Mouse (Mus musculus) duodenum, adult 2 months (tissue): Measurements from ENCODE around the gene M1ap. TPM values are rescaled to one million over a fixed set of nuclear protein-coding genes. Genes with fewer than 3 reads are reported as not detected.

Experiments
- polyA plus RNA-seq: library from polyadenylated mRNA; depleted of rRNA; stranded (reverse); fragments of >200 nt; gene quantifications from 2 replicates; pipeline ENCODE4 v1.2.3, GENCODE M21; 2012; ENCODE audit warnings: low replicate concordance; rRNA removed

The M1ap gene
- polyA plus RNA-seq = 0.46 TPM in 1 of 2 replicates, not detected in the other

DNA sequence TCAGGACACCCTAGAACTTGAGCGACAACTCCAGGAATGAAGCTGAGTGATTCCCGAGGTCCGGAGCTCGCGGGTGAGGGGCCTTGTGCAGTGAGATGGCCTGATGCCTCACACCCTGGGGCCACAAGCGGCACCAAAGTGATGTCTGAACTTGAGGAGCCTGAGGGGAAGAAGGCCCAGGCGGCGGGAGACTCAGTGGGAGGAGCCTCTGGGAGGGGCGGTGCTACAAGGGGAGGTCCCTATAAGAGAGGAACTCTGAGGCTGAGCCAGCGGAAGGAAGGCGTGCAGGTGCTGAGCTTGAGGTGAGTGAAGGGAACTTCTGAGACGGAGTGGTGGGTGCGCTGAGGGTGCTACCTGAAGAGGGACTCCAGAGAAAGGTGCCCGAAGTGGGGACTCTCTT is at the start of gene M1ap:
Gene M1ap (plus strand): TSS at position 252 of the 400 bp plus-strand sequence.

DNA sequence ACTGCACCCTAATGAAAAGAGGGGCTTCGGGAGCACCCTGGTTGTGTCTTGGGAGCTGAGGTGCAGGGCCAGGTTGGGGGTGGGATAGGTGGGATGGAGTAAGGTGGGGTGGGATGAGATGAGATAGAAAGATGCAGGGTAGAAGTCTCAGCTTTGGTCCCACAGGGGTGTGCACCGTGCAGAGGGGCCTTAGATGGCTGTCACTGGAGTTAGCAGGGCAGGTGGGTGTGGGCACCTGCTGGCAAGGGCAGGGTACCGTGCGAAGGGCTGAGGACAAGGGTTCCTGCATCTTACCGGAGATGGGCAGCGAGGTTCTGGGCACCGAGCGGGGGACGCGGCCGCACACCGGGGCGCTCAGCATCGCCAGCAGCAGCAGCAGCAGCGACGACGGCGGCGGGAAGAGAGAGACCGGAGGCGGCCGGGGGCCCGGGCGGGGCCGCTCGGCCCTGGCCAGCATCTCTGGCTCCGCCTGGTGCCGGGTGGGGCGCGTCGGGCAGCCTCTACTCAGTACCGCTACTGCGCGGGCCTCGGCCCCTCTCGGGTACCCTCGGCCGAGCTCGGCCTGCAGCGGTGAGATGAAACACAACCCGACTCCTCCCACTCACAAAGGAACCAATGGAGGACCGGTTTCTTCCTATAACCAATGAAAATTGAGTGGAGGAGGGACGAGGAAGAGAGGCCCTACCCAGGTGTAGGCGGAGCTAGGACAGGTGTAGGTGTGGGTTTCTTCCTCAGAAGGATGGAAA is 7.4 kb upstream of the M1ap start, which contains the start of gene Sema4f:
Gene Sema4f (minus strand): TSS at position 603 of the 746 bp plus-strand sequence.

DNA sequence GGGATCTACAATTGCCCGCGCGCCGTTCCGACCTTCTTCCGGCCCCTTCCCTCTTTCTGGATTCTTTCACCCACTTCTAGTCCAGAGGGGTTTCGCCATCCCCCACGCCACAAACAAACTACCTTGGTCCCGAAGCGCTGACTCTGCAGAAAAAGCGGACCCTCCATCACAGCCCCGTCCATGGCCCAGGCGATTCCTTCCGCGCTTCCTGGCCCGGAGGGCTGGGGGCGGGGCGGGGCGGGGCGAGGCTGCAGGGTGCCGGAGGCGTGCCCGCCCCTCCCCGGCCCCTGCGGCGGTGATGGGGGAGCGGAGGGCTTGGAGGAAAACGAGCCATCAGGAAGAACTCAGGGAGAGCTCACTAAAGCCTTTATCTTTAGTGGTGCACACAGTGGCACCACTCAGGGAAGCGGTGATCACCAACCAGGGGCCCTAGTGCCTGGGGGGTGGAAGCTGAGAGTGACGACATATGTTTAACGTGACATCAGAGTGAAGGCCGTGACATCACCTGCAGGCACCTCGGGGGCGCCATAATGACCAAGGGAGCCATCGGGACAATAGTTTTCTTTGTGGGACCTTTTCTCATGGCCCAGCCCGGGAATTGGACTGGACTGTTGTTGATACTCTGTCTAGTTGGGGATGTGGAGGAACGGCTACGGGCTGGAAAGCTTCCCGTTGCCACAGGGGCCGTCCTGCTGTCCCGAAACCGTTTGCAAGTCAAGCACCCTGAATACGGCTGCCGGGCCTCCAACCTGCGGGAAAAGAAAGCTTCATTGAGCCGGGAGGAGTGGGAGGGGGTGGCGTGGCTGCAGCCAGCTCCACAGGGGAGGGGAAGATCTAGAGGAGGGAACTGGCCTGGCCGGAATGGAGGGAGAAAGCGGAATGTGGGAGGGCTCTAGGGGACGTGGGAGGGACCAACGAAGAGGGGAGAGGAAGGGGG is 86.8 kb downstream of the M1ap start, which contains the start of the genes Dok1 and Loxl3:
Gene Dok1 (minus strand): TSS at position 223 of the 937 bp plus-strand sequence.
Gene Loxl3 (plus strand): TSS at position 925 of the 937 bp plus-strand sequence.

DNA sequence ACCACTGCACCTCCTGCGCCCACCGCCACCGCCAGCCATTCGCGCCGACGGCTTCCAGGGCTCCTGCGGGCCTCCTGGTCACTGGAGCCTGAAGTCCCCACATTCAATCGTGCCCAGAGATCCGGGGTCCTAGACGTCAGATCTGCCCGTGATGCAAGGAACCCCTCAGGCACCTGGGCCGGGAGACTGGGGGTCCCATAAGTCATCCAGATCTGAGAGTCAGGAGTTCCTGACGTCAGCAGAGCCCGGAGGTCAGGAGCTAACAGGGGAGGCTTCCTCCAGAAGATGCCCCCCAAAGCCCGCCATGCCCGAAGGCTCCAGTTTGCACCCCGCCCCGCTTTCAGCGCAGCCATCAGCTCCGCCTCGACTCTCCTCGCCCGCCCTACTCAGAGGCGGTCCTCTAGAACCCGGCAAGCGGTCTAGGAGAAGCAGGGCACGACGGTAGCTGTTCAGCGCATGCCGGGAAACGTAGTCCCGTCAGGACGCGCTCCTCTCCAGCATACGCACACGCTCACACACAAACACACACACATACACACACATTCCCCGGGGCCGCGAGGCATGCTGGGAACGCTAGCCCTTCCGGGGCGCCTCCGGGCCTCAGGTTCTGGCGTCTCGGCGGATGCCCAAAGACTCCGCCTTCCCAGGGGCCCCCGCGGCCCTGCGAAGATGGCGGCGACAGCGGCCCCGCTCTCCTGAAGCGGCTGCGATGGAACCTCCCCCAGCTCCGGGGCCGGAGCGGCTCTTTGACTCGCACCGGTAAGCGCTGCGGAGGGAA is 107.6 kb downstream of the M1ap start, which contains the start of gene Aup1:
Gene Aup1 (plus strand): TSS at position 448 of the 778 bp plus-strand sequence.

DNA sequence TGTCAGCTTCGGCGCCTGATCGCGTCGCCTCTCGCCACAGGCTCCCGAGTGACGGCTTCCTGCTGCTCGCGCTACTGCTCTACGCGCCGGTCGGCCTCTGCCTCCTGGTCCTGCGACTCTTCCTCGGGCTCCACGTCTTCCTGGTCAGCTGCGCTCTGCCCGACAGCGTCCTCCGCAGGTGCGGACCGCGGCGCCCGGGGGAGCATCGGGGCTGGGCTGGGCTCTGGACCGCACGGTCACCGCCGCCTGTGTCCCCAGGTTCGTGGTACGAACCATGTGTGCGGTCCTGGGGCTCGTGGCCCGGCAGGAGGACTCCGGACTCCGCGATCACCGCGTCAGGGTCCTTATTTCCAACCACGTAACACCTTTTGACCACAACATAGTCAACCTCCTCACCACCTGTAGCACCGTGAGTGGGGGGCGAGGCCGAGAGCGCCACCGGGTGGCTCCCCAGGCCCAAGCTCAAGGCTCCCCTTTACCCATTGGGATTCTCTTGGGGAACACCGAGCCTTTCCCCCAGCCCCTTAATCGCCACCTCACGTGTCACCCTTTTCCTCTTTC is 108.2 kb downstream of the M1ap start, which contains the start of gene Htra2:
Gene Htra2 (minus strand): TSS at position 403 of the 561 bp plus-strand sequence.

DNA sequence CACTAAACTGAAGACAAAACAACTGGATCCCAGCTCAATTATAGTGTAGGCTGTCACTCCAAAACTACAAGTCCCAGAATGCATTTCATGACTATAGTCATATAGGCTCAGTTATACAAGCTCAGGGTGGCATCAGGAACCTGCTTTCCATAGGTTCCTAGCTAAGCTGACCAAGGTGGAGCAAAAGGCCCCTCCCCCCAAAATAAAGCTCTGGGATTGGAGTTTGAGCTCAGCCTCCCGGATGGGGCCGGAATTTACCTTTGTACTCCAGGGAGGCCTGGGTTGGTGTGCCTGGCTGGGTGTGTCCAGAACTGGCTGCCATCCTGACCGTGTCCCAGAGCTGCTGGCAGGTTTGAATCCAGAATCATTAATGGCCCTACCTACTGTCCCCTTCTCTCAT is 111.1 kb downstream of the M1ap start, which contains the start of gene Dqx1:
Gene Dqx1 (plus strand): TSS at position 55 of the 400 bp plus-strand sequence.

DNA sequence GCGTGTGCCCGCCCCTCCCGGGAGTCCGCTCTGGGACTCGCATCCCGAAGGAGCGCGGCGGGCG is 123.4 kb downstream of the M1ap start, which contains the start of gene Tlx2:
Gene Tlx2 (minus strand): TSS at position 47 of the 64 bp plus-strand sequence.

DNA sequence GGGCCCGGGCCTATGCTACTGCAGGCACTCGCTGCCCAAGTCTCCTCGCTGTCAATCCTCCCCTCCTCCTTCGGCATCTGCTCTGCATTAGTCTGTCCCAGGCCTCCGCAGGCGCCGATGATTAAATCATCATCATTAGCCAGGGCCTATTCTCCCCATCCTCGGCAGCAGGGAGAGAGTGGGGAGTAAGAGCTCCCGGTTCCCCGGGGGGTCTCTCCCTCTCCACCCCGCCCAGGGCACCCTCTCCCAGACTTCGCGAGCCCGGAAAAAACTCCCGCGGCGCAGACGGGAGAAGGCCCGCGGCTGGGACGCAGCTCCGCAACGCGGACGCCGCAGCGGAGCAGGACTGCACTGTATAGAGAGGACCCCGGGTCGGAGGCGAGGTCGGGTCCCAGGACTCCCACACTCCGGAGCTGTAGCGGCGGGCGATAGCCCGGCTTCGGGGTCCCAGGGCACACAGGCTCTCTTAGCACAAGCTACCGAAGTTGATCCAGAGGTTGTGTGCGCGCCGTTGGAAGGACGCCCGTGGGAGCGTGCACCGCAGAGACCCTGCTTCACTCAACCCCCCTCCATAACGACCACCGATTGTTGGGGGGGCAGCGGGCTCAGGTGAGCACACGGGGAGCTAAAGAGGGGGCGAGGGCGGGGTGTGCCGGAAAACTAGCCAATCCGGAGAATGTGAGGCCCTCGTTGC is 131.1 kb downstream of the M1ap start, which contains the start of gene Pcgf1:
Gene Pcgf1 (plus strand): TSS at position 240 of the 694 bp plus-strand sequence.

Other genes starting within 250 kb of the M1ap start
- 2.7 and 4.2 TPM in 2 replicates for gene Pole4, start 241.5 kb upstream of the M1ap start, polyA plus RNA-seq
- 2.4 and 3.1 TPM in 2 replicates for gene Hk2, start 172.4 kb upstream of the M1ap start, polyA plus RNA-seq
- gene Sema4f, start 7.1 kb upstream of the M1ap start, polyA plus RNA-seq = 0.37 and 0.41 TPM in 2 replicates
- gene Dok1, start 86.6 kb downstream of the M1ap start, polyA plus RNA-seq = 5.2 and 5.9 TPM in 2 replicates
- gene Loxl3, start 87.3 kb downstream of the M1ap start, polyA plus RNA-seq = 0.98 and 1.3 TPM in 2 replicates
- gene Aup1, start 107.6 kb downstream of the M1ap start, polyA plus RNA-seq = 823 and 950 TPM in 2 replicates
- 24.9 and 33.2 TPM in 2 replicates for gene Htra2, start 108.4 kb downstream of the M1ap start, polyA plus RNA-seq
- 38.3 and 46.4 TPM in 2 replicates for gene Dqx1, start 110.9 kb downstream of the M1ap start, polyA plus RNA-seq
- 6.0 and 9.6 TPM in 2 replicates for gene Tlx2, start 123.4 kb downstream of the M1ap start, polyA plus RNA-seq
- 6.3 and 8.7 TPM in 2 replicates for gene Pcgf1, start 131.0 kb downstream of the M1ap start, polyA plus RNA-seq
- 1.1 and 1.3 TPM in 2 replicates for gene Lbx2, start 139.5 kb downstream of the M1ap start, polyA plus RNA-seq
- 10.7 and 21.4 TPM in 2 replicates for gene Ccdc142, start 154.7 kb downstream of the M1ap start, polyA plus RNA-seq
- gene Gm42688, start 154.7 kb downstream of the M1ap start, polyA plus RNA-seq = 5.3 and 7.2 TPM in 2 replicates
- gene Mrpl53, start 162.1 kb downstream of the M1ap start, polyA plus RNA-seq = 55.7 and 58.1 TPM in 2 replicates
- 51.8 and 63.1 TPM in 2 replicates for gene Mogs, start 168.6 kb downstream of the M1ap start, polyA plus RNA-seq
- gene Wbp1, start 174.7 kb downstream of the M1ap start, polyA plus RNA-seq = 246 and 297 TPM in 2 replicates
- 48.4 and 118 TPM in 2 replicates for gene Ino80b, start 178.5 kb downstream of the M1ap start, polyA plus RNA-seq
- gene Rtkn, start 188.6 kb downstream of the M1ap start, polyA plus RNA-seq = 115 and 204 TPM in 2 replicates
- 1.0 and 1.3 TPM in 2 replicates for gene Wdr54, start 209.5 kb downstream of the M1ap start, polyA plus RNA-seq
- 0.15 and 0.22 TPM in 2 replicates for gene 1700003E16Rik, start 209.5 kb downstream of the M1ap start, polyA plus RNA-seq
- 119 and 175 TPM in 2 replicates for gene Dctn1, start 219.0 kb downstream of the M1ap start, polyA plus RNA-seq